Mouse (Mus musculus) CH12.LX (cell line): ENCODE measurements around the gene S1pr1. TPM values are rescaled to one million over a fixed set of nuclear protein-coding genes. Genes with fewer than 3 reads are reported as not detected.

ENCODE experiments used
- DNase-seq: peaks from one replicate; pipeline ENCODE4 v3.0.0-alpha.2; 2013; ENCODE audit errors: extremely low read depth
- H3K27ac ChIP-seq: 2 replicates; pipeline ENCODE4 v1.5.1; 2012; ENCODE audit warnings: low read depth, mild to moderate bottlenecking, control low read depth, moderate library complexity; ENCODE audit not compliant: insufficient read depth
- H3K27me3 ChIP-seq: replicated peaks from 2 replicates; pipeline ENCODE3; 2012; ENCODE audit warnings: inconsistent platforms
- H3K36me3 ChIP-seq, 2 experiments: replicated peaks in 1 of 2; 2 replicates each; pipeline versions ENCODE3 to v1.6.1; 2012; ENCODE audit warnings: inconsistent platforms in 1 of 2, low read length in 1 of 2, mild to moderate bottlenecking in 1 of 2, mixed read lengths in 1 of 2, moderate library complexity in 1 of 2; ENCODE audit not compliant: control insufficient read depth in 1 of 2, insufficient read depth in 1 of 2
- H3K4me1 ChIP-seq, 2 experiments: 2 replicates each; pipeline ENCODE4 v1.6.1; 2012; ENCODE audit warnings: inconsistent platforms in 1 of 2, moderate library complexity in 1 of 2; ENCODE audit not compliant: insufficient read depth in 2 of 2, control insufficient read depth in 1 of 2
- H3K4me2 ChIP-seq: 2 replicates; pipeline ENCODE4 v1.6.1; 2012; ENCODE audit warnings: low read depth, mild to moderate bottlenecking, control low read depth; ENCODE audit not compliant: poor library complexity, insufficient read depth, severe bottlenecking
- H3K4me3 ChIP-seq, 3 experiments: fragments of 150-350 bp in 1 of 3; sonication (generic) in 1 of 3; replicated peaks in 1 of 3; 2 replicates each; pipeline versions ENCODE3 to v1.5.1; 2011 to 2012; ENCODE audit warnings: low read depth in 2 of 3, low read length in 2 of 3, mild to moderate bottlenecking in 2 of 3, moderate library complexity in 2 of 3, control low read depth in 1 of 3, improper control_type of control experiment in 1 of 3, inconsistent platforms in 1 of 3, mixed read lengths in 1 of 3; ENCODE audit not compliant: poor library complexity in 1 of 3
- H3K79me2 ChIP-seq: replicated peaks from 2 replicates; pipeline ENCODE4 v1.6.1; 2012; ENCODE audit warnings: mild to moderate bottlenecking, moderate library complexity; ENCODE audit not compliant: control insufficient read depth, poor library complexity, insufficient read depth, severe bottlenecking; ENCODE audit errors: extremely low read depth
- H3K9ac ChIP-seq: 2 replicates; pipeline ENCODE4 v1.6.1; 2012; ENCODE audit warnings: low read depth, mild to moderate bottlenecking, control low read depth, moderate library complexity; ENCODE audit not compliant: insufficient read depth
- H3K9me3 ChIP-seq: replicated peaks from 2 replicates; pipeline ENCODE3; 2012; ENCODE audit warnings: low read length, inconsistent platforms, mixed read lengths
- BHLHE40 ChIP-seq: IDR thresholded peaks from 2 replicates; pipeline ENCODE4 v1.6.1; 2011; ENCODE audit warnings: mild to moderate bottlenecking, low read depth, low read length, improper control_type of control experiment
- CHD1 ChIP-seq: IDR thresholded peaks from 2 replicates; pipeline ENCODE4 v1.6.1; 2012; ENCODE audit warnings: low read depth, low read length, improper control_type of control experiment, inconsistent platforms
- CHD2 ChIP-seq: IDR thresholded peaks from 2 replicates; pipeline ENCODE4 v1.6.1; 2011; ENCODE audit warnings: low read length, improper control_type of control experiment
- CTCF ChIP-seq, 2 experiments: IDR thresholded peaks in 1 of 2; conservative IDR thresholded peaks in 1 of 2; 2 replicates each; pipeline ENCODE4 v1.5.1; 2011 to 2012; ENCODE audit warnings: low read depth in 2 of 2, low read length in 2 of 2, improper control_type of control experiment in 1 of 2, inconsistent platforms in 1 of 2, mild to moderate bottlenecking in 1 of 2, moderate library complexity in 1 of 2
- E2F4 ChIP-seq: IDR thresholded peaks from 2 replicates; pipeline ENCODE4 v1.6.1; 2011; ENCODE audit warnings: low read depth, low read length, improper control_type of control experiment; ENCODE audit not compliant: insufficient replicate concordance
- ELF1 ChIP-seq: IDR thresholded peaks from 2 replicates; pipeline ENCODE4 v1.6.1; 2014; ENCODE audit warnings: low read depth, mild to moderate bottlenecking, inconsistent platforms, low read length, improper control_type of control experiment
- EP300 ChIP-seq: IDR thresholded peaks from 2 replicates; pipeline ENCODE4 v1.6.1; 2011; ENCODE audit warnings: low read length, improper control_type of control experiment
- ETS1 ChIP-seq: conservative IDR thresholded peaks from 2 replicates; pipeline ENCODE4 v1.6.1; 2012; ENCODE audit warnings: low read depth, mild to moderate bottlenecking, inconsistent platforms, low read length, improper control_type of control experiment, moderate library complexity
- GABPA ChIP-seq: IDR thresholded peaks from 2 replicates; pipeline ENCODE4 v1.6.1; 2012; ENCODE audit warnings: low read depth, low read length, improper control_type of control experiment, inconsistent platforms; ENCODE audit not compliant: insufficient replicate concordance
- HCFC1 ChIP-seq: IDR thresholded peaks from 2 replicates; pipeline ENCODE4 v1.6.1; 2012; ENCODE audit warnings: low read depth, mild to moderate bottlenecking, inconsistent platforms, low read length, improper control_type of control experiment
- IRF4 ChIP-seq: IDR thresholded peaks from 2 replicates; pipeline ENCODE4 v1.6.1; 2014; ENCODE audit warnings: low read depth, mild to moderate bottlenecking, inconsistent platforms, low read length, improper control_type of control experiment
- JUN ChIP-seq: IDR thresholded peaks from 2 replicates; pipeline ENCODE4 v1.6.1; 2011; ENCODE audit warnings: low read depth, mild to moderate bottlenecking, low read length, improper control_type of control experiment, moderate library complexity; ENCODE audit not compliant: insufficient read depth
- JUND ChIP-seq: conservative IDR thresholded peaks from 2 replicates; pipeline ENCODE4 v1.6.1; 2011; ENCODE audit warnings: low read depth, low read length, improper control_type of control experiment
- KAT2A ChIP-seq: IDR thresholded peaks from 2 replicates; pipeline ENCODE4 v1.6.1; 2012; ENCODE audit warnings: low read length, improper control_type of control experiment, inconsistent platforms; ENCODE audit not compliant: insufficient replicate concordance
- MAFK ChIP-seq: IDR thresholded peaks from 2 replicates; pipeline ENCODE4 v1.6.1; 2011; ENCODE audit warnings: low read length, improper control_type of control experiment; ENCODE audit not compliant: insufficient replicate concordance
- MAX ChIP-seq: IDR thresholded peaks from 2 replicates; pipeline ENCODE4 v1.6.1; 2011; ENCODE audit warnings: low read length, improper control_type of control experiment
- MAZ ChIP-seq: IDR thresholded peaks from 2 replicates; pipeline ENCODE4 v1.6.1; 2012; ENCODE audit warnings: low read depth, mild to moderate bottlenecking, inconsistent platforms, low read length, improper control_type of control experiment, moderate library complexity
- MEF2A ChIP-seq: IDR thresholded peaks from 2 replicates; pipeline ENCODE4 v1.6.1; 2014; ENCODE audit warnings: low read depth, mild to moderate bottlenecking, inconsistent platforms, low read length, improper control_type of control experiment, borderline replicate concordance
- MXI1 ChIP-seq: IDR thresholded peaks from 2 replicates; pipeline ENCODE4 v1.6.1; 2011; ENCODE audit warnings: mild to moderate bottlenecking, low read depth, low read length, improper control_type of control experiment
- MYC ChIP-seq: IDR thresholded peaks from 2 replicates; pipeline ENCODE4 v1.6.1; 2011; ENCODE audit warnings: low read depth, mild to moderate bottlenecking, improper control_type of control experiment, low read length
- NELFE ChIP-seq: IDR thresholded peaks from 2 replicates; pipeline ENCODE4 v1.6.1; 2011; ENCODE audit warnings: low read depth, low read length, improper control_type of control experiment
- NRF1 ChIP-seq: IDR thresholded peaks from 2 replicates; pipeline ENCODE4 v1.6.1; 2014; ENCODE audit warnings: low read depth, mild to moderate bottlenecking, inconsistent platforms, low read length, improper control_type of control experiment, moderate library complexity
- PAX5 ChIP-seq: IDR thresholded peaks from 2 replicates; pipeline ENCODE4 v1.6.1; 2012; ENCODE audit warnings: low read length, inconsistent platforms, mixed read lengths
- POLR2A ChIP-seq: IDR thresholded peaks from 2 replicates; pipeline ENCODE4 v1.6.1; 2011; ENCODE audit warnings: low read depth, mild to moderate bottlenecking, improper control_type of control experiment, low read length
- POLR2AphosphoS2 ChIP-seq: IDR thresholded peaks from 2 replicates; pipeline ENCODE4 v1.6.1; 2011; ENCODE audit warnings: low read depth, low read length, improper control_type of control experiment
- RAD21 ChIP-seq: IDR thresholded peaks from 2 replicates; pipeline ENCODE4 v1.6.1; 2011; ENCODE audit warnings: low read depth, mild to moderate bottlenecking, low read length, improper control_type of control experiment, moderate library complexity
- RCOR1 ChIP-seq: conservative IDR thresholded peaks from 2 replicates; pipeline ENCODE4 v1.6.1; 2012; ENCODE audit warnings: low read depth, mild to moderate bottlenecking, inconsistent platforms, low read length, improper control_type of control experiment
- SIN3A ChIP-seq: IDR thresholded peaks from 2 replicates; pipeline ENCODE4 v1.6.1; 2012; ENCODE audit warnings: low read length, improper control_type of control experiment, inconsistent platforms
- SMC3 ChIP-seq: IDR thresholded peaks from 2 replicates; pipeline ENCODE4 v1.6.1; 2011; ENCODE audit warnings: low read depth, low read length, improper control_type of control experiment
- TBP ChIP-seq: conservative IDR thresholded peaks from 2 replicates; pipeline ENCODE4 v1.6.1; 2011; ENCODE audit warnings: low read depth, low read length, improper control_type of control experiment
- TCF12 ChIP-seq: IDR thresholded peaks from 2 replicates; pipeline ENCODE4 v1.6.1; 2014; ENCODE audit warnings: low read depth, mild to moderate bottlenecking, inconsistent platforms, low read length, improper control_type of control experiment
- UBTF ChIP-seq: IDR thresholded peaks from 2 replicates; pipeline ENCODE4 v1.6.1; 2012; ENCODE audit warnings: low read depth, mild to moderate bottlenecking, inconsistent platforms, low read length, improper control_type of control experiment, moderate library complexity
- USF1 ChIP-seq: IDR thresholded peaks from 2 replicates; pipeline ENCODE4 v1.6.1; 2014; ENCODE audit warnings: low read depth, mild to moderate bottlenecking, inconsistent platforms, low read length, improper control_type of control experiment
- USF2 ChIP-seq: conservative IDR thresholded peaks from 2 replicates; pipeline ENCODE4 v1.6.1; 2011; ENCODE audit warnings: low read depth, low read length, improper control_type of control experiment
- ZC3H11A ChIP-seq: IDR thresholded peaks from 2 replicates; pipeline ENCODE4 v1.6.1; 2012; ENCODE audit warnings: low read depth, mild to moderate bottlenecking, inconsistent platforms, low read length, improper control_type of control experiment
- ZKSCAN1 ChIP-seq: IDR thresholded peaks from 2 replicates; pipeline ENCODE4 v1.6.1; 2012; ENCODE audit warnings: low read depth, inconsistent platforms, low read length, improper control_type of control experiment, borderline replicate concordance
- ZMIZ1 ChIP-seq: IDR thresholded peaks from 2 replicates; pipeline ENCODE4 v1.6.1; 2012; ENCODE audit warnings: low read depth, mild to moderate bottlenecking, inconsistent platforms, low read length, improper control_type of control experiment
- ZNF384 ChIP-seq: IDR thresholded peaks from 2 replicates; pipeline ENCODE4 v1.6.1; 2012; ENCODE audit warnings: low read depth, low read length, improper control_type of control experiment, inconsistent platforms
- dilution Hi-C: fragments of 300-500 bp; cut with MboI; formaldehyde crosslinking; loops from 2 replicates; pipeline ENCODE4 v1.14.3; 2020; ENCODE audit warnings: low sequenced_read_pairs; ENCODE audit not compliant: extremely low pct_unique_long_range_greater_than_20kb, extremely low pct_ligation_motif_present
- in situ Hi-C: fragments of 300-500 bp; cut with MboI; formaldehyde crosslinking; loops from 3 replicates; pipeline ENCODE4 v1.14.3; 2019; ENCODE audit warnings: low sequenced_read_pairs, low pct_ligation_motif_present, low pct_unique_long_range_greater_than_20kb, mixed read lengths
- polyA plus RNA-seq: library from polyadenylated mRNA; unstranded; fragments of >175 nt; gene quantifications from 2 replicates; pipeline ENCODE4 v1.2.1, GENCODE M21; 2012; ENCODE audit warnings: low read depth; ENCODE audit not compliant: insufficient read length
- total RNA-seq, 2 experiments: library from RNA; depleted of rRNA; stranded (reverse); fragments of 300-350 nt in 1 of 2; fragments of >200 nt in 1 of 2; gene quantifications; 2 replicates each; pipeline ENCODE4 v1.2.3; 2012 to 2014

S1pr1 gene
- total and polyA plus RNA-seq, 3 experiments: 1.8 to 7.1 (median 4.6) TPM

DNA sequence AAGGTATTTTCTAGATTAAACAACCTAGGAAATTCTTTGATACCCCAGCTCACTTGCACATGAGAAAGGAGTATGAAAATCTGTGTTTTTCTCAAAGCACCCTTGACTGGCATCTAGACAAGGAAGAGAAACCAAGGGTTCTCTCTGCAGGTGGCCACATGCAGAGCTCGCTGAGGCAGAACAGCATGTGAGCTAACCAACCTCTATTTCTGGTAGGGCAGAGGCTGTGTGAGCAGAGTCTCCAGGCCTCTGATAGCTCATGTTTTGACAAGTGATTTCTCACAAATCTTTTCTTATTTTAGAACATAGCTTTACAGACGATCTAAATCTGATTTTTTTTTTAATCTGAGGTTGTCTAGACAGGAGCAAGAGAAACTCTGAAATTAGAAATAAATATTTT is 12.8 kb downstream of the S1pr1 start:
- in situ Hi-C loops: no loop called here
- peaks cover 25 to 57% of the 10 kb centered on the region in 2 experiments for H3K4me1 ChIP-seq
- no peaks in the 10 kb centered on the region for H3K79me2 ChIP-seq
- H3K27ac ChIP-seq: no peak overlapping the region
- no peak overlapping the region for H3K4me3 ChIP-seq
- peak; percentile 93 for DNase-seq
- H3K36me3 ChIP-seq: peaks cover 0 to 8% of the 10 kb centered on the region in 2 experiments
- no peak overlapping the region for H3K9ac ChIP-seq
- dilution Hi-C loops: no loop called here
- TF ChIP-seq RCOR1: no peak; the same call in 1 of the 2 replicates
- TF ChIP-seq USF1: no peak
- TF ChIP-seq MEF2A: peak; percentile 97
- no peak for TF ChIP-seq SMC3
- TF ChIP-seq POLR2A: peak; percentile 28; the same call in 1 of the 2 replicates
- TF ChIP-seq ZC3H11A: no peak
- peak; percentile 91 for TF ChIP-seq IRF4
- TF ChIP-seq CHD2: no peak
- TF ChIP-seq POLR2AphosphoS2: no peak
- TF ChIP-seq ZMIZ1: no peak
- TF ChIP-seq USF2: no peak
- peak; percentile 94 for TF ChIP-seq EP300
- no peak for TF ChIP-seq TBP
- 0 out of 2 replicates have a peak, but pooled peaks have one; percentile 29 for TF ChIP-seq MAFK
- peak; percentile 54 for TF ChIP-seq ELF1
- TF ChIP-seq NELFE: no peak
- TF ChIP-seq CTCF (conservative IDR thresholded peaks at IDR 0.05 in 1 of 2, IDR thresholded peaks at IDR 0.05 in 1 of 2; ENCODE audit: low read depth in 2 of 2, low read length in 2 of 2): no peak
- TF ChIP-seq RAD21: no peak; the same call in 1 of the 2 replicates
- no peak for TF ChIP-seq NRF1
- TF ChIP-seq KAT2A: no peak
- TF ChIP-seq MAX: peak; percentile 77; the same call in 1 of the 2 replicates
- no peak for TF ChIP-seq SIN3A
- TF ChIP-seq GABPA: no peak
- no peak for TF ChIP-seq E2F4
- no peak for TF ChIP-seq HCFC1
- TF ChIP-seq CHD1: no peak
- no peak for TF ChIP-seq ZKSCAN1
- TF ChIP-seq MAZ: no peak
- peak; percentile 99 for TF ChIP-seq BHLHE40
- no peak; the same call in 1 of the 2 replicates for TF ChIP-seq JUN
- TF ChIP-seq MXI1: peak; percentile 31; the same call in 1 of the 2 replicates
- TF ChIP-seq MYC: peak; percentile 93
- peak; percentile 95 for TF ChIP-seq TCF12
- peak; percentile 97 for TF ChIP-seq ETS1
- TF ChIP-seq ZNF384: 0 out of 2 replicates have a peak, but pooled peaks have one; percentile 6
- no peak for TF ChIP-seq UBTF
- no peak for TF ChIP-seq PAX5
- TF ChIP-seq JUND: no peak
- H3K4me2 ChIP-seq: peak overlapping the region; percentile 17; the same call in 1 of the 2 replicates
- no peaks in the 10 kb centered on the region for H3K27me3 ChIP-seq
- no peaks in the 10 kb centered on the region for H3K9me3 ChIP-seq
